Mouse (Mus musculus) lung, postnatal 0 days (tissue): ENCODE data around the gene Sh3bp2.

Source experiments
- CTCF ChIP-seq: IDR thresholded peaks from 2 replicates; pipeline ENCODE4 v1.5.1; 2016; ENCODE audit warnings: antibody characterized with exemption, mild to moderate bottlenecking
- EP300 ChIP-seq: IDR thresholded peaks from 2 replicates; pipeline ENCODE4 v1.6.1; 2016; ENCODE audit warnings: antibody characterized with exemption, mild to moderate bottlenecking, control low read depth

- TF ChIP-seq EP300 = no peak
- TF ChIP-seq CTCF = no peak
Observed at GRCm38 (mm10) chr5:34582314-34582675, 56.7 kb downstream of the Sh3bp2 start.
